Mouse (Mus musculus) testis, adult 2 months (tissue): ENCODE measurements around the gene Rbm15b.

ENCODE experiments used
- CTCF ChIP-seq: fragments of 200-500 bp; IDR thresholded peaks from 2 replicates; pipeline ENCODE4 v1.5.1; 2012; ENCODE audit warnings: low read depth, mild to moderate bottlenecking, inconsistent platforms, low read length, moderate library complexity; ENCODE audit not compliant: control insufficient read depth, insufficient read depth, insufficient replicate concordance
- POLR2A ChIP-seq: fragments of 200-500 bp; IDR thresholded peaks from 2 replicates; pipeline ENCODE4 v1.6.1; 2012; ENCODE audit warnings: low read depth, mild to moderate bottlenecking, inconsistent platforms, low read length, moderate library complexity; ENCODE audit not compliant: control insufficient read depth

GRCm38 (mm10) chr9:106881071-106881755 lies 6.0 kb downstream of the Rbm15b start:
- no peak for TF ChIP-seq POLR2A
- TF ChIP-seq CTCF, result no peak
